Mouse (Mus musculus): ENCODE measurements at regions not wholly inside any gene's neighbourhood (a gene's known extent, or its start where the extent isn't known, plus 50 kb on each side); places are given as distances from the start of the nearest gene placed in this dataset.

DNA sequence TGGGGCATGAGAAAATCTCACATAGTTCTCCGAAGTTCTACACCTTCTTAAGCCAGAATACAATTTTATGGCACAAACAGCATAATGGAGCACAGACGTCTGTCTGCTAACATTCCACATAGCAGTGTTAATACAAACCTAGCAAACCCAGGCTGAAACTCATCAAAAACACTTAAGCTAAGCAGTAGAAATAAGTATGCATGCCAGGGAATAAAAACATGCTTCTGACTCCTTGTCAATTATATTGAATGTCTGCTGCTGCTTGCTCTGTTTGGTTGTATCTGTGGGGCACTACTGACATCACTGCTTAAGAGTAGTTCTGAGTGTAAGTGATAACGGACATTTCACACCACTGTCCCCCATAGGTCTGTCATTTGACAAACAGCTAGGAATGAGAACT is 693.4 kb upstream of the Adamts5 start:
- no peak overlapping the region for H3K27ac ChIP-seq
- H3K9me3 ChIP-seq: no peaks in the 10 kb centered on the region
- H3K4me1 ChIP-seq (replicated peaks): no peaks in the 10 kb centered on the region
- DNase-seq (ENCODE audit: low spot score): no peak
- 82% methylated on average over 3 of the region's 3 CpGs for WGBS
- H3K4me3 ChIP-seq: no peak overlapping the region
- no peaks in the 10 kb centered on the region for H3K27me3 ChIP-seq (ENCODE audit: insufficient read depth, poor library complexity, severe bottlenecking)
- no peaks in the 10 kb centered on the region for H3K36me3 ChIP-seq

DNA sequence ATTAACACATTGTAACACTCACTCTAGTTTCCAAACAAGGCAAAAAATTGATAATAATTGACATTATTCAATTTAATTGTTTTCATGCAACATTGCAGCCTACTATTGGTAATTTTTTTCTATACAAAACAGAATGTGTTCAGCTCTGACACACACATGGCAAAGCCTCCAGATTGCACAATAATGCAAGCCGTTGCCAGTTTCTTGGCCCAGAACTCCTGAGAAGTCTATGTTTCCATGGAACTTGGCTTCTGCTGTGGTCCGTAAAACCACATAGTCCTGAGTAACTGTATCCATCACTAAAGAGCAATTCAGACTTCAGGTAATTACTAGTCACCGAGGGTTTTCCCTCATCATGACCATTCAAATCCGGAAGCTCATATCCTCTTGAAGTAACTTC is 684.4 kb upstream of the Adamts5 start:
- no peaks in the 10 kb centered on the region for H3K27me3 ChIP-seq (ENCODE audit: insufficient read depth, poor library complexity, severe bottlenecking)
- H3K27ac ChIP-seq: no peak overlapping the region
- no peak for DNase-seq (ENCODE audit: low spot score)
- no peaks in the 10 kb centered on the region for H3K9me3 ChIP-seq
- no peaks in the 10 kb centered on the region for H3K36me3 ChIP-seq
- H3K4me3 ChIP-seq: no peak overlapping the region
- no peaks in the 10 kb centered on the region for H3K4me1 ChIP-seq (replicated peaks)
- WGBS: 94% methylated on average over 4 of the region's 4 CpGs

DNA sequence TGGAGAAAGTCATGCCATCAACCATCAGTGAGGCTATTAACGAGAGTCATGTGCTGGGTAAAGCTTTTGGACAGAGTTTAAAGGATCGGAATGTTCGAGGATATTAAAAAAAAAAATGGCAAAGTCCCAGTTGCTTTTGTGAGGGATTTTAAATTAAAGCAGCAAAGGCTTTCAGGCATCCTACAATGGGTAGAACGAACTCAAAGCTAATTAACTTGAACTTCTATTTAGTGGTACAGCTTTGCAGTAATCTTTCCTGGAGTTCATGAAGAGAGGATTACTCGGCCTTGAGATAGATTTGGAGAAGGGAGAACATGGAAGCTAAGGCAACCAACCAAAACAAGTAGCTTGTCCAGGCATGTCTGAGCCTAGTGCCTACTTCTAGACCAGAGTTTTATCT is 676.7 kb upstream of the Adamts5 start:
- H3K4me3 ChIP-seq: no peak overlapping the region
- no peaks in the 10 kb centered on the region for H3K27me3 ChIP-seq (ENCODE audit: insufficient read depth, poor library complexity, severe bottlenecking)
- no peak for DNase-seq (ENCODE audit: low spot score)
- no peak overlapping the region for H3K27ac ChIP-seq
- H3K4me1 ChIP-seq (replicated peaks): no peaks in the 10 kb centered on the region
- 87% methylated on average over 5 of the region's 5 CpGs for WGBS
- no peaks in the 10 kb centered on the region for H3K9me3 ChIP-seq
- H3K36me3 ChIP-seq: no peaks in the 10 kb centered on the region

DNA sequence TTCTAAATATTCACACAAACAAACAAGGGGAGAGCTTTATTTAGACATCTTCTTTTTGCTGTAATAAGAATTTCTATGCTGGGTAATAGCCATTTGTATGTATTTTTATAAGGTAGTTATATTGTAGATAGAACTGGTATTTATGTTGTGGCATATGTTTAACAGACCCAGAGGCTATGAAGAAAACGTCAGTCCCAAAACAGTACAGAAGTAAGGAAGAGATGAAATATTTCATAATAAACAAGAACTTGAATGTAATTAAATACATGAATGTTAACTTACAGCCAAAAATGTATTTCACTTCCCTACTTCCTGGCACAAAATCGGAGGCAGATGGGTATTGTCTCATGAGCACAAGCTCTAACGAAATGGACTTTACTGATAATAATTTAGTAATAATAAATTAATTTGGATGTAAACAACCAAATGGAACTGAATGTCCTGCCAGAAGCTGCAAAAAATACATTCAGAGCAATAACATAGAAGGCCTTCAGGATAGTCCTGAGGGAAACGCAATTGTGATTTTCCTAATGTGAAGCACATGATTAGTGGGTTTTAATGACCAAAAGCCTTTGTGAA is 645.9 kb upstream of the Adamts5 start:
- 89% methylated on average over 4 of the region's 4 CpGs for WGBS
- Histone ChIP-seq H3K36me3 (no peaks in the 10 kb centered on the region), H3K27ac (no peak overlapping the region), H3K9me3 (no peaks in the 10 kb centered on the region), H3K27me3 (ENCODE audit: insufficient read depth, poor library complexity, severe bottlenecking) (no peaks in the 10 kb centered on the region), H3K4me1 (replicated peaks) (no peaks in the 10 kb centered on the region), H3K4me3 (no peak overlapping the region)
- DNase-seq (ENCODE audit: low spot score): no peak

DNA sequence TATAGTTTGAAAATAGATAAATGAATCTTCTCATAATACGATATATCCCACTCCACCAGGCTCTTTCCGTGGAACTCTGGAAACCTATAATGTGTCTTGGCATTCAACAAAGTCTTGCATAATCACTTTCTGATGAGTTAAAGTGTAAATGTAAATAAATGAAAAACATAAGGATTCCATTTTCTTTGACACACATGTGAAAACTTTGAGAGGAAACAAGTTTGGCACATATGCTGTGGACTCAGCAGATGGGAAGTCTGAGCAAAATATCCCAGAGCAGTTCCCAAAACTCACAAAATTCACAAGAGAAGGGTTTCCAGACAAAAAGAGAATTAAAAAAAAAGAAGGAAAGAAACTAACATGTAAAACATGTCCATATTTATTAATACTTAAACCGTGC is 645.3 kb upstream of the Adamts5 start:
- Histone ChIP-seq H3K36me3 (no peaks in the 10 kb centered on the region), H3K27ac (no peak overlapping the region), H3K9me3 (no peaks in the 10 kb centered on the region), H3K27me3 (ENCODE audit: insufficient read depth, poor library complexity, severe bottlenecking) (no peaks in the 10 kb centered on the region), H3K4me1 (replicated peaks) (no peaks in the 10 kb centered on the region), H3K4me3 (no peak overlapping the region)
- WGBS: 90% methylated on average over 3 of the region's 3 CpGs
- no peak for DNase-seq (ENCODE audit: low spot score)

DNA sequence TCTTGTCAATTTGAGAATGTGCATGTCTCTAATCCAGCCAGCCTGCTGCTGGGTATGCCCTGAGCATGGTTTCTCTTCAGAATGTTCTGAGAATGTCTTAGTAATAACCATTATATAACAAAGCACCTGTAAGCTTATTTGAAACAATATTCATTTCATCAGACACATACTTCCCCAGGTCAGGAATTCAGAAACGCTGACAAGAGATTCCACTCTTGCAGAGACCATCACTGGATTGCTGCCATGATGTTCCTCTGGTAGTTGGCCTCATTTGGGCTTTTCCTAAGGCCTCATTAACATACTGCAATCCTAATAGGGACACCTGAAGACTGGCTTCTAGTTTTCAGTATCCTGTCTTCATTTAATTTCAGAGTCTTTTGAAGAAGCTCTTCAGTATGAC is 642.5 kb upstream of the Adamts5 start:
- no peak overlapping the region for H3K27ac ChIP-seq
- H3K9me3 ChIP-seq: no peaks in the 10 kb centered on the region
- WGBS: 82% methylated on average over 1 of the region's 1 CpGs
- no peak for DNase-seq (ENCODE audit: low spot score)
- no peaks in the 10 kb centered on the region for H3K27me3 ChIP-seq (ENCODE audit: insufficient read depth, poor library complexity, severe bottlenecking)
- H3K4me3 ChIP-seq: no peak overlapping the region
- H3K36me3 ChIP-seq: no peaks in the 10 kb centered on the region
- no peaks in the 10 kb centered on the region for H3K4me1 ChIP-seq (replicated peaks)

DNA sequence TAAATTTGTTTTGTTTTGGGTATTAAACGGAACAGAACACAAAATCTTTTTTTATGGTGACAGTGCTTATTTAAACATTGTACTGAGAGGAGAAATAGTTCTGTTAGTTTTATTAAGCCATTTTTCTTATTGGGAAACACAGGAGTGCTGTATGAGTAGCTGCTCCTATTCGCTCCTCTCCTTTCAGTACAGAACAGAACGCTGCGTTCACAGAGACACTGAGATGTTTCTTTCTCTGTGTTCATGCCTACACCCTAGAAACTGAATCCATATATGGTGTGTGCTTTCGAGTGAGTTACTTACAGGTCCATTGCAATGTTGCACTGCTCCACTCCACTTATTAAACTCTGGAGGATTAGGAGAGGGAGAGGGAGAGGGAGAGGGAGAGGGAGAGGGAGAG is 634.9 kb upstream of the Adamts5 start:
- Histone ChIP-seq H3K4me1 (replicated peaks) (no peaks in the 10 kb centered on the region), H3K4me3 (no peak overlapping the region), H3K9me3 (no peaks in the 10 kb centered on the region), H3K27ac (no peak overlapping the region), H3K27me3 (ENCODE audit: insufficient read depth, poor library complexity, severe bottlenecking) (no peaks in the 10 kb centered on the region), H3K36me3 (no peaks in the 10 kb centered on the region)
- no peak for DNase-seq (ENCODE audit: low spot score)
- WGBS: 86% methylated on average over 5 of the region's 5 CpGs

DNA sequence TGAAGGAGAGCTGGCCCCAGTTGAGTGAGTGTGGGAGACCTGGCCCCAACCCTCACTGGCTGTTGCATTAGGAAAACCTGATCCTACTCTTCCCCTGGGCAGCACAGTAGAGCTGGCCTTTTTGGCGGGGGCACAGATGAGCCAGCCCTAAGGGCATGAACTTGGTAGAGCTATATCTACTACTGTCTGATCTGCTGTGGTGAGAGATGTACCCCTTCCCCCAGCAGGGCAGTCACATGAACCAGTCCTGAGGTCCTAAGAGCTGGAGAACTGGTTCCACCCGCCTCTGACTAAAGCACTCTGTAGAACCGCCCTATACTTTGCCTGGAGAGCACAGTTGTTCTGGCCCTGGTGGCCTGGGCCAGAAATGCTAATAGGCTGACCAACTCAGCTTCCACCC is 622.5 kb upstream of the Adamts5 start:
- no peaks in the 10 kb centered on the region for H3K36me3 ChIP-seq
- H3K9me3 ChIP-seq: no peaks in the 10 kb centered on the region
- DNase-seq (ENCODE audit: low spot score): no peak
- H3K4me3 ChIP-seq: no peak overlapping the region
- H3K4me1 ChIP-seq (replicated peaks): no peaks in the 10 kb centered on the region
- 83% methylated on average over 3 of the region's 3 CpGs for WGBS
- no peak overlapping the region for H3K27ac ChIP-seq
- H3K27me3 ChIP-seq (ENCODE audit: insufficient read depth, poor library complexity, severe bottlenecking): no peaks in the 10 kb centered on the region

DNA sequence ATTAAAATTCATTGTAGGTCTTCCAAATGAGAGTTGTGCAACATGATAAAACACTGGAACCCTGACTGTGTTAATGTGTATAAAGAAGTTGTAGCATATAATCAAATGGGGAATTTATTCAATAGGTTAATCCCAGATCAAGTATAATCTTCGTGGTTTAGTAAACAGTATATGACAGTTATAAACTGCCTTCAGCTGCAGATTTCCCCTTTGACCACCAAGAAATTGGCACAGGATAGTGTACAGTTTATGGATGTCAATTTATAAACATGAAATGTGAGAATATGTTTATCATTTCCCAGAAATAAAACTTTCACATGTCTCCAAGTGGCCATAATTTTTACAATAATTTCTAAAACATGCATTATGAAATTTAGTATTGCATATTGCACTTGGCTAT is 615.3 kb upstream of the Adamts5 start:
- Histone ChIP-seq H3K4me3 (no peak overlapping the region), H3K27ac (no peak overlapping the region), H3K27me3 (ENCODE audit: insufficient read depth, poor library complexity, severe bottlenecking) (no peaks in the 10 kb centered on the region), H3K9me3 (no peaks in the 10 kb centered on the region), H3K36me3 (no peaks in the 10 kb centered on the region), H3K4me1 (replicated peaks) (no peaks in the 10 kb centered on the region)
- DNase-seq (ENCODE audit: low spot score): no peak
- 61% methylated on average over 1 of the region's 1 CpGs for WGBS

DNA sequence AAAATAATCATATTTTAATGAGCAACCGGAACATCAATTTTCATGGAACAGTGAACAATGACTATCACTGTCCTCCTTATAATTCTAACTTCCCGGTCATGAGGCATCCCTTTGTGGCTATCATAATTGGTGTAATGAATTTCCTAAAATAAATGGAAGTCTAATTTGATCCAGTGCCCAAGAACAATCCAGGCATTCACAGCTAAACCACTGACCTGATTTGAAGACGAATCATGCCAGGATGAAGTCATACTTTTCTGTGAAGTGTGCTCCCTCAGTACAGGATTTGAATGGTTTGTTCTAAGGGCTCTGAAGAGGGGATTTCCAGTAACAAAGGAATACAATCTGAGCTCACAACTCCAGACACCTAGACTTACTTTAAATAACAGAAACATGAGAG is 614.5 kb upstream of the Adamts5 start:
- Histone ChIP-seq H3K36me3 (no peaks in the 10 kb centered on the region), H3K27me3 (ENCODE audit: insufficient read depth, poor library complexity, severe bottlenecking) (no peaks in the 10 kb centered on the region), H3K4me3 (no peak overlapping the region), H3K4me1 (replicated peaks) (no peaks in the 10 kb centered on the region), H3K9me3 (no peaks in the 10 kb centered on the region), H3K27ac (no peak overlapping the region)
- no peak for DNase-seq (ENCODE audit: low spot score)
- 73% methylated on average over 3 of the region's 3 CpGs for WGBS

DNA sequence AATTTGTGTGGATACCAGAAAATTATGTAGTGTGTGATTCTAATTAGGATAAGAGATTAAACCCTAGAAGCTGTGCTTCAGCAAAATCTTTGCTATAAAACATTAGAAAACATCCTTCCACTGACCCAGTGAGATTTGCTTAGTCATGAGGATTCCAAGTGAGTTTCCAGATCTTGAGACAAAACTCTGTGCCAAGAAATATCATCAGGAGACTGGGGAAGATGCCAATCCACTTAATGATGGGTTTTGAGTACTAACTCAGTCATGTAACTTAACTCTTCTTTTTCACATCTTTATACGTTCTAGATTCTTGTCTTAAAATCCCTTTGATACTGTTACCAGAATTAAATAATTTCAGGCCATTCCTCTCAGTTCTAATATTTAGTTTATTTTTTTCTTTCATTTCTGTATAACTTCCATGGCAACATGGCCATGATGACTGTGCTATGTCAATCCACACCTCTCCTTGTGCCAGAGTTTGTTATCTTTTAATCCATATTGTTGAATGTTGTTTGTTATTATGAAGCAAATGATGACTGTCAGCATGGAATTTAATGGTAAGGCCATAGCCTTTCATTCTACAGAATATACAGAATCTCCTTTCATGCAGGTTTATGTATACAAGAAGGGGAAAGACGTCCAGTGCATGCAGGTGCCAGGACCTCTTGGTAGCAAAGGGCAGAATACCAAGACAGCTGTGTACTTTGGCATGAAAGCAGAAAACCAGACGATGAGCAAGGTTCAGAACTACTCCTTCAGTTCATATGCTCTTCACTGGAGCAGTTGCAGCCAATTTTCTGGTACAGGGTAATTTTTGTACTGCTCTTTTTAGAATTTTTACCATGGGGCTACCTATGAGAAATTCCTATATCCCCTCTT is 599.7 kb upstream of the Adamts5 start:
- DNase-seq (ENCODE audit: low spot score): no peak

DNA sequence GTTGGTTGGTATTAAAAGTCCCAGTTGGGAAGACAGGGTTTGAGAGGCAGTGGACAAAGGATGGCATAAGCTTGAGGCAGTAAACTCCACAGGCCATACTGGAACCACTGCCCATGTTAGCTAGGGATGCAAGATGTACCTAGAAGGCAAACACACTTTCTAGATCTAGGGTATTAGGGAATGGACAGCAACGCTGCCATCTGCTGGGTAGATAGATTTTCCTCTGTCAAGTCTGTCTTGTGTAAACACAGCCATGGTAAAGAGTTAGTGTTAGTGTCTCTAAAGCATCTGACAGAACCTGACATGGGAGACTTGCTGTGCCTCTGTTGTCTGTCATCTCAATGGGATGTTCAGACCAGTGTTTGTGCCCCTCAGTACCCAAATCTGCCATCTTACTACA is 573.5 kb upstream of the Adamts5 start:
- no peaks in the 10 kb centered on the region for H3K4me1 ChIP-seq (replicated peaks)
- DNase-seq (ENCODE audit: low spot score): no peak
- no peaks in the 10 kb centered on the region for H3K36me3 ChIP-seq
- H3K27me3 ChIP-seq (ENCODE audit: insufficient read depth, poor library complexity, severe bottlenecking): no peaks in the 10 kb centered on the region
- H3K27ac ChIP-seq: no peak overlapping the region
- no peak overlapping the region for H3K4me3 ChIP-seq
- H3K9me3 ChIP-seq: no peaks in the 10 kb centered on the region
- WGBS: 63% methylated on average over 1 of the region's 1 CpGs

More for the DNA sequence above, 599.7 kb upstream of the Adamts5 start:
- WGBS: 77% methylated on average over 3 of the region's 3 CpGs
- no peaks in the 10 kb centered on the region for H3K4me1 ChIP-seq (replicated peaks)
- no peaks in the 10 kb centered on the region for H3K9me3 ChIP-seq
- no peaks in the 10 kb centered on the region for H3K36me3 ChIP-seq
- no peaks in the 10 kb centered on the region for H3K27me3 ChIP-seq (ENCODE audit: insufficient read depth, poor library complexity, severe bottlenecking)
- H3K4me3 ChIP-seq: no peak overlapping the region
- no peak overlapping the region for H3K27ac ChIP-seq

DNA sequence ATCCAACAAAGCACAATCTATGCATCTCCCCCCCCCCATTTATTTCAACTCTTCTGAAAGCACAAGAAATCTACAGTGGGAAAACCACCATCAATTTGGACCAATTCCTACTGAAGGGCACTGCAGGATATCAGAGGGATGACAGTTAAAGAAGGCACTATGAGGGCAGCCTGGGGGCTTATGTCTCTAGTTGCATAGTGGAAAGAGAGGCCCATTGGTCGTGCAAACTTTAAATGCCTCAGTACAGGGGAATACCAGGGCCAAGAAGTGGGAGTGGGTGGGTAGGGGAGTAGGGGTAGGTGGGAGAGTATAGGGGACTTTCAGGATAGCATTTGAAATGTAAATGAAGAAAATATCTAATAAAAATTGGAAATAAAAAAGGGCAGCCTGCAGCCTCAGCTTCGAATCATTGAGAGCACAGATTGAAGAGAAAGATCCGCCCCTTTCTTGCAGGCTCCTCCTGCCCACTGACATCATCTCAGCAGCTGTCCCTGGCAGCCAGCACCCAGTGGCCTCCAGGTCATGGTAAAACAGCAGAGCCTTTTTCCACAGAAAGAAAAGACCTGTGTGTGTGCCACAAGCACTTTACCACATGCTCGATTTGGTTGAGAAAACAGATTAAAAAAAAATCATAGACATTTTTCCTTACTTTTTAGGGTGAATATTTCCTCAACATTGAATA is 571.6 kb upstream of the Adamts5 start:
- H3K27ac ChIP-seq: no peak overlapping the region
- H3K9me3 ChIP-seq: no peaks in the 10 kb centered on the region
- no peaks in the 10 kb centered on the region for H3K36me3 ChIP-seq
- no peak overlapping the region for H3K4me3 ChIP-seq
- no peaks in the 10 kb centered on the region for H3K27me3 ChIP-seq (ENCODE audit: insufficient read depth, poor library complexity, severe bottlenecking)
- WGBS: 61% methylated on average over 4 of the region's 4 CpGs
- no peaks in the 10 kb centered on the region for H3K4me1 ChIP-seq (replicated peaks)
- no peak for DNase-seq (ENCODE audit: low spot score)
